Mouse (Mus musculus) liver, embryonic 14.5 days (tissue): Measurements from ENCODE around the gene Atl2. TPM values are rescaled to one million over a fixed set of nuclear protein-coding genes. Genes with fewer than 3 reads are reported as not detected.

Experiments used
- ATAC-seq: fragments of 200-750 bp; cut with Nextera tagmentation; 2 replicates; pipeline ENCODE4 v1.8.0; 2017; ENCODE audit warnings: moderate number of reproducible peaks, mild to moderate bottlenecking, moderate library complexity; ENCODE audit not compliant: insufficient read depth
- DNase-seq, 3 experiments: peaks; one replicate each; pipeline ENCODE4 v3.0.0-alpha.2; 2012 to 2013; ENCODE audit warnings: low read depth in 3 of 3, low spot score in 3 of 3
- H3K27ac ChIP-seq: fragments of 300-500 bp; sonication (generic); 2 replicates; pipeline ENCODE4 v1.5.1; 2014; ENCODE audit warnings: moderate library complexity, mild to moderate bottlenecking, control low read depth, inconsistent platforms
- H3K27me3 ChIP-seq: fragments of 300-500 bp; sonication (generic); 2 replicates; pipeline ENCODE4 v1.6.1; 2014; ENCODE audit warnings: mild to moderate bottlenecking, low read length, moderate library complexity; ENCODE audit not compliant: control insufficient read depth, insufficient read depth
- H3K36me3 ChIP-seq: fragments of 300-500 bp; sonication (generic); replicated peaks from 2 replicates; pipeline ENCODE4 v1.6.1; 2014; ENCODE audit warnings: low read depth; ENCODE audit not compliant: control insufficient read depth, insufficient read depth
- H3K4me1 ChIP-seq, 2 experiments: fragments of 200-500 bp in 1 of 2; fragments of 300-500 bp in 1 of 2; sonication (generic) in 1 of 2; replicated peaks; 2 replicates each; pipeline ENCODE4 v1.6.1; 2012 to 2014; ENCODE audit warnings: antibody characterized with exemption in 1 of 2, inconsistent platforms in 1 of 2, low read length in 1 of 2; ENCODE audit not compliant: control insufficient read depth in 2 of 2, insufficient read depth in 2 of 2
- H3K4me2 ChIP-seq: fragments of 300-500 bp; sonication (generic); 2 replicates; pipeline ENCODE4 v1.6.1; 2014; ENCODE audit warnings: low read depth, mild to moderate bottlenecking, control low read depth, moderate library complexity
- H3K4me3 ChIP-seq, 2 experiments: fragments of 200-500 bp in 1 of 2; fragments of 300-500 bp in 1 of 2; sonication (generic) in 1 of 2; 2 replicates each; pipeline ENCODE4 v1.5.1; 2012 to 2014; ENCODE audit warnings: low read depth in 2 of 2, low read length in 2 of 2, mild to moderate bottlenecking in 2 of 2, control low read depth in 1 of 2, inconsistent platforms in 1 of 2, moderate library complexity in 1 of 2; ENCODE audit not compliant: insufficient read depth in 1 of 2
- H3K9ac ChIP-seq: fragments of 300-500 bp; sonication (generic); replicated peaks from 2 replicates; pipeline ENCODE4 v1.6.1; 2014; ENCODE audit warnings: mild to moderate bottlenecking, control low read depth, moderate library complexity
- H3K9me3 ChIP-seq: fragments of 300-500 bp; sonication (generic); 2 replicates; pipeline ENCODE4 v1.6.1; 2016; ENCODE audit warnings: low read length, mixed read lengths; ENCODE audit not compliant: control insufficient read depth
- CTCF ChIP-seq: IDR thresholded peaks from 2 replicates; pipeline ENCODE4 v1.5.1; 2016; ENCODE audit warnings: antibody characterized with exemption, low read depth, control low read depth
- EP300 ChIP-seq: IDR thresholded peaks from 2 replicates; pipeline ENCODE4 v1.6.1; 2016; ENCODE audit warnings: antibody characterized with exemption, low read depth
- WGBS: fragments of 180-500 bp; shearing (Covaris S2); extraction: QIAGEN DNeasy Blood & Tissue Kit; methylation state at CpG from one replicate; pipeline ENCODE4 v1.1.7; 2014; ENCODE audit not compliant: insufficient replicate concordance; 5-methylcytosine and 5-hydroxymethylcytosine counted together
- polyA plus RNA-seq, 2 experiments: library from polyadenylated mRNA; depleted of rRNA in 1 of 2; stranded (reverse) in 1 of 2; unstranded in 1 of 2; fragments of >200 nt; fragmentation: Nextera tagmentation in 1 of 2; extraction: Ambion mirVana in 1 of 2; gene quantifications; 2 replicates each; pipeline versions ENCODE4 v1.2.1 to v1.2.3; 2012 to 2014

The Atl2 gene
- polyA plus RNA-seq (2012; rRNA removed) (13.6 and 19.4 TPM in 2 replicates), polyA plus RNA-seq (2014; fragmentation: Nextera tagmentation; extraction: Ambion mirVana) (26.4 and 31.2 TPM in 2 replicates)

GRCm38 (mm10) chr17:79895911-79896423, at the start of gene Atl2:
Gene Atl2, minus strand, starts transcription at chr17:79896123.
- Histone ChIP-seq H3K4me3 (peak within 1 kb of the TSS; percentile 67 to 84), H3K36me3 (no peaks in the 10 kb centered on the region), H3K4me2 (peak within 1 kb of the TSS; percentile 96), H3K27me3 (peaks cover 14% of the 10 kb centered on the region), H3K9me3 (no peaks in the 10 kb centered on the region), H3K27ac (peak within 1 kb of the TSS; percentile 74), H3K9ac (peak within 1 kb of the TSS; percentile 92), H3K4me1 (peaks cover 28 to 33% of the 10 kb centered on the region in 2 experiments)
- under 1% methylated on average over 51 of the region's 51 CpGs for WGBS
- DNase-seq, result peak; percentile 91 to 93 (median 93)
- TF ChIP-seq CTCF (no peak), EP300 (peak; percentile 25; the same call in 1 of the 2 replicates)
- peak; percentile 86 for ATAC-seq

- Histone ChIP-seq H3K4me3 (no peak overlapping the region), H3K9ac (no peak overlapping the region), H3K36me3 (no peaks in the 10 kb centered on the region), H3K9me3 (no peaks in the 10 kb centered on the region), H3K27ac (no peak overlapping the region), H3K4me1 (peaks cover 0 to 6% of the 10 kb centered on the region in 2 experiments; a peak in 1 of 4 replicates), H3K27me3 (no peaks in the 10 kb centered on the region; the same call in 1 of the 2 replicates), H3K4me2 (no peak overlapping the region)
- ATAC-seq (no peak), DNase-seq (no peak)
- no peak for TF ChIP-seq EP300
- TF ChIP-seq CTCF, result no peak
- WGBS, result 62% methylated on average over 6 of the region's 6 CpGs
Measured at GRCm38 (mm10) chr17:79944851-79945250, 48.9 kb upstream of the Atl2 start.

GRCm38 (mm10) chr17:79942418-79942817, 46.5 kb upstream of the Atl2 start:
- no peak overlapping the region for H3K4me2 ChIP-seq

GRCm38 (mm10) chr17:79939133-79939532, 43.2 kb upstream of the Atl2 start:
- Histone ChIP-seq H3K36me3 (no peaks in the 10 kb centered on the region), H3K27ac (no peak overlapping the region), H3K4me3 (no peak overlapping the region), H3K9ac (no peak overlapping the region), H3K9me3 (no peaks in the 10 kb centered on the region), H3K4me1 (peaks cover 0 to 11% of the 10 kb centered on the region in 2 experiments; a peak in 2 of 4 replicates), H3K27me3 (no peaks in the 10 kb centered on the region), H3K4me2 (no peak overlapping the region)
- DNase-seq, result no peak
- TF ChIP-seq EP300 (no peak), CTCF (no peak)
- WGBS, result 11% methylated on average over 3 of the region's 3 CpGs
- ATAC-seq, result peak; percentile 39; the same call in 1 of the 2 replicates

More at GRCm38 (mm10) chr17:79942418-79942817, 46.5 kb upstream of the Atl2 start:
- Histone ChIP-seq H3K36me3 (no peaks in the 10 kb centered on the region), H3K4me3 (no peak overlapping the region), H3K4me1 (peaks cover 0 to 11% of the 10 kb centered on the region in 2 experiments; a peak in 2 of 4 replicates), H3K9ac (no peak overlapping the region), H3K27ac (no peak overlapping the region), H3K27me3 (no peaks in the 10 kb centered on the region; the same call in 1 of the 2 replicates), H3K9me3 (no peaks in the 10 kb centered on the region)
- WGBS, result 45% methylated on average over 5 of the region's 5 CpGs
- no peak for DNase-seq
- no peak for ATAC-seq
- no peak for TF ChIP-seq EP300
- TF ChIP-seq CTCF, result no peak

GRCm38 (mm10) chr17:79937921-79938601, 42.1 kb upstream of the Atl2 start:
- Histone ChIP-seq H3K9ac (no peak overlapping the region), H3K4me3 (no peak overlapping the region), H3K4me1 (peaks cover 0 to 11% of the 10 kb centered on the region in 2 experiments; a peak in 2 of 4 replicates), H3K4me2 (no peak overlapping the region), H3K27me3 (no peaks in the 10 kb centered on the region), H3K36me3 (no peaks in the 10 kb centered on the region), H3K9me3 (no peaks in the 10 kb centered on the region), H3K27ac (no peak overlapping the region)
- DNase-seq (no peak), ATAC-seq (no peak)
- 69% methylated on average over 10 of the region's 10 CpGs for WGBS
- no peak for TF ChIP-seq EP300
- no peak for TF ChIP-seq CTCF
